Mouse (Mus musculus) testis, adult 2 months (tissue): ENCODE results near the gene Tspan14.

Experiments
- CTCF ChIP-seq: fragments of 200-500 bp; IDR thresholded peaks from 2 replicates; pipeline ENCODE4 v1.5.1; 2012; ENCODE audit warnings: low read depth, mild to moderate bottlenecking, inconsistent platforms, low read length, moderate library complexity; ENCODE audit not compliant: control insufficient read depth, insufficient read depth, insufficient replicate concordance
- POLR2A ChIP-seq: fragments of 200-500 bp; IDR thresholded peaks from 2 replicates; pipeline ENCODE4 v1.6.1; 2012; ENCODE audit warnings: low read depth, mild to moderate bottlenecking, inconsistent platforms, low read length, moderate library complexity; ENCODE audit not compliant: control insufficient read depth

- TF ChIP-seq POLR2A: no peak
- TF ChIP-seq CTCF: no peak
Measured at GRCm38 (mm10) chr14:40965507-40966356, 875 bp downstream of the Tspan14 start.
